In the genomic region with DNA sequence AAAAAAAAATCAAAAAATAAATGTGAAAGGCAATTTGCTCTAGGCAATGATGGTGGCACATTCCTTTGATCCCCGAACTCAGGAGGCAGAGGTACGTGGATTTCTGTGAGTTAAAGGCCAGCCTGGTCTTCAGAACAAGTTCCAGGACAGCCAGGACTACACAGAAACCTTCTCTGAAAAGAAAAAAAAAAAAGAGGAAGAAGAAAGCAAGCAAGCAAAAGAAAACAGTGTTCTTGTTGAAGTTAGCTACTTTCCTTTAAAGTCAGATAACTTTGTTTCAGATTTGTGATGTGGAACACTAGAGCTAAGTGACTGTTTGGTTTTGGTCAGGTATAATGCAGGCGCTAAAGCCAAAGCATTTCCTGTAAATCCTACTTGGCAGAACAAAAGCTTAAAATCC, we compare ENCODE assay signal across 25 mouse cellular contexts. TPM values are rescaled to one million over a fixed set of nuclear protein-coding genes. Genes with fewer than 3 reads are reported as not detected.
"Had no signal": no experiment of that assay in that cellular context is flagged by ENCODE, and none has a peak within 500 bp of the region (broad histone marks: within the 10 kb centered on the region; RNA-seq: fewer than 3 reads in every experiment).

No protein-coding gene starts in this region.

- ATAC-seq: hindbrain, embryonic 16.5 days; intestine, embryonic 16.5 days had no signal

- H3K9me3 ChIP-seq: heart, embryonic 10.5 days; heart, embryonic 12.5 days; hindbrain, embryonic 10.5 days; hindbrain, embryonic 12.5 days; limb, embryonic 10.5 days; limb, embryonic 12.5 days; liver, embryonic 13.5 days had no signal

- H3K9ac ChIP-seq: heart, embryonic 12.5 days; hindbrain, embryonic 12.5 days; hindbrain, embryonic 14.5 days; limb, embryonic 12.5 days; liver, embryonic 13.5 days had no signal

- H3K4me2 ChIP-seq: heart, embryonic 12.5 days; hindbrain, embryonic 12.5 days; hindbrain, embryonic 14.5 days; limb, embryonic 12.5 days; liver, embryonic 11.5 days; liver, embryonic 13.5 days had no signal

- H3K27me3 ChIP-seq: heart, embryonic 12.5 days; hindbrain, embryonic 12.5 days; limb, embryonic 12.5 days; liver, embryonic 13.5 days had no signal

- H3K27ac ChIP-seq: heart, embryonic 10.5 days; hindbrain, embryonic 10.5 days; hindbrain, embryonic 12.5 days; hindbrain, embryonic 14.5 days; layer of hippocampus, adult 2 months; left cerebral cortex, adult 2 months; limb, embryonic 10.5 days; limb, embryonic 12.5 days; liver, embryonic 13.5 days had no signal

- H3K4me3 ChIP-seq: heart, embryonic 10.5 days; heart, embryonic 12.5 days; hindbrain, embryonic 10.5 days; hindbrain, embryonic 12.5 days; layer of hippocampus, adult 2 months; left cerebral cortex, adult 2 months; limb, embryonic 10.5 days; limb, embryonic 12.5 days; liver, embryonic 13.5 days had no signal

- H3K4me1 ChIP-seq: heart, embryonic 10.5 days; heart, embryonic 12.5 days; hindbrain, embryonic 10.5 days; hindbrain, embryonic 12.5 days; limb, embryonic 10.5 days; limb, embryonic 12.5 days; liver, embryonic 13.5 days had no signal

- DNase-seq: gastrocnemius, postnatal 10 days; gastrocnemius, postnatal 25 days; heart, adult 18-20 months; heart, postnatal 10 days; heart, postnatal 4 days; kidney, adult 18-20 months; kidney, adult 8-10 months; kidney, postnatal 10 days; kidney, postnatal 25 days; kidney, postnatal 4 days; liver; liver, embryonic 13.5 days had no signal

RNA-seq across cellular contexts. Expression of a gene that starts 43.7 kb away (rescaled TPM):
- total RNA-seq: granulocyte monocyte progenitor cell, adult 5-6 weeks had no signal
